Mouse (Mus musculus) hindbrain, embryonic 15.5 days (tissue): Measurements from ENCODE around the gene Max. TPM values are rescaled to one million over a fixed set of nuclear protein-coding genes. Genes with fewer than 3 reads are reported as not detected.

Source experiments
- ATAC-seq: fragments of 200-750 bp; cut with Nextera tagmentation; 2 replicates; pipeline ENCODE4 v1.8.0; 2017; ENCODE audit warnings: low read depth, moderate number of reproducible peaks, moderate TSS enrichment; ENCODE audit not compliant: low FRiP score
- H3K27ac ChIP-seq: fragments of 300-500 bp; sonication (generic); replicated peaks from 2 replicates; pipeline ENCODE4 v1.5.1; 2015; ENCODE audit warnings: mild to moderate bottlenecking, inconsistent platforms
- H3K27me3 ChIP-seq: fragments of 300-500 bp; sonication (generic); 2 replicates; pipeline ENCODE4 v1.6.1; 2015; ENCODE audit warnings: control low read depth, inconsistent platforms
- H3K36me3 ChIP-seq: fragments of 300-500 bp; sonication (generic); 2 replicates; pipeline ENCODE4 v1.6.1; 2015; ENCODE audit warnings: control low read depth, inconsistent platforms
- H3K4me1 ChIP-seq: fragments of 300-500 bp; sonication (generic); replicated peaks from 2 replicates; pipeline ENCODE4 v1.6.1; 2015; ENCODE audit warnings: control low read depth, inconsistent platforms
- H3K4me2 ChIP-seq: fragments of 300-500 bp; sonication (generic); 2 replicates; pipeline ENCODE4 v1.6.1; 2015; ENCODE audit warnings: moderate library complexity, mild to moderate bottlenecking, inconsistent platforms
- H3K4me3 ChIP-seq: fragments of 300-500 bp; sonication (generic); 2 replicates; pipeline ENCODE4 v1.5.1; 2015; ENCODE audit warnings: mild to moderate bottlenecking, inconsistent platforms
- H3K9ac ChIP-seq: fragments of 300-500 bp; sonication (generic); 2 replicates; pipeline ENCODE4 v1.6.1; 2015; ENCODE audit warnings: inconsistent platforms
- H3K9me3 ChIP-seq: fragments of 300-500 bp; sonication (generic); 2 replicates; pipeline ENCODE4 v1.6.1; 2016; ENCODE audit warnings: control low read depth, inconsistent platforms
- WGBS: fragments of 180-500 bp; shearing (Covaris S2); methylation state at CpG from one replicate; pipeline ENCODE4 v1.1.7; 2015; 5-methylcytosine and 5-hydroxymethylcytosine counted together
- polyA plus RNA-seq: library from polyadenylated mRNA; unstranded; fragments of >200 nt; fragmentation: Nextera tagmentation; extraction: Ambion mirVana; gene quantifications from 2 replicates; pipeline ENCODE4 v1.2.1, GENCODE M21; 2015

Gene Max
- polyA plus RNA-seq, 1 experiment from 2014 or later: 22.5 TPM

DNA sequence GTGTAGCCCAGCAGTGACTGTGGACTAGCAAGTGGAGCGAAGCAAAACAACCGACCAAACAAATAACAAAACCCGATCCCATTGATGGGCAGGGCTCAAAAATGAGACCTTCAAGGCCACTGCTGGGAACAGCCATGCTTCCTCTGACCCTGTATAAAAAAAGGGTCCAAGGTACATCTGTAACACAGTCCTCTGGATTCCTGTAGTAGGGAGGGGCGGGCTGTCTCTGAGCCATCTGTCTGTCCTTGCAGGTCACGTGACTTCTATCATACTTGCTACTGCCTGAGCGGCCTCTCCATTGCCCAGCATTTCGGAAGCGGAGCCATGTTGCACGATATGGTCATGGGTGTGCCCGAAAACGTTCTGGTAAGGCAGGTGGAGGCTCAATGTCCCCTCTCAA lies 45.8 kb downstream of the Max start:
- 94% methylated on average over 11 of the region's 11 CpGs for WGBS
- no peaks in the 10 kb centered on the region for H3K27me3 ChIP-seq
- ATAC-seq: no peak

DNA sequence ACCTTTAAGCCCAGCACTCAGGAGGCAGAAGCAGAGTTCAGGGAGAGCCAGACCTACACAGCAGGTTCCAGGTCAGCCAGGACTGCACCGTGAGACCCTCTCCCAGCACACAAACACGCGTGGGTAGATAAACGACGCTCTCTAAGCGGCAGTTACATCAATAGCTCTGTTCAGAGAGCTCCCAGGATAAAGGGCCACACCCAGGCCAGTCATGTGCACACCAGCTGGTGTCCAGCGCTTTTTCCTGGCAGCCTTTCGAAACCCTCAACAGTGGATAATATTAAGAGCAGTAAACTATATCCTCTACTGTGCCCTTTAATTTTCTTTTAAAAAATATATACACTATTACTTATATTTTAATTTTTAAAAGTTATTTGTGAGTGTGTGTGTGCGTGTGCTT lies 49.8 kb downstream of the Max start:
- no peak for ATAC-seq
- H3K27ac ChIP-seq: no peak overlapping the region
- H3K4me3 ChIP-seq: no peak overlapping the region
- H3K9ac ChIP-seq: no peak overlapping the region
- H3K36me3 ChIP-seq: 0 out of 2 replicates have a peak, but pooled peaks cover 5% of the 10 kb centered on the region
- no peaks in the 10 kb centered on the region for H3K27me3 ChIP-seq
- H3K9me3 ChIP-seq: no peaks in the 10 kb centered on the region
- no peak overlapping the region for H3K4me2 ChIP-seq
- WGBS: 71% methylated on average over 9 of the region's 9 CpGs
- H3K4me1 ChIP-seq: peaks cover 4% of the 10 kb centered on the region; the same call in 1 of the 2 replicates

More for the DNA sequence above, 45.8 kb downstream of the Max start:
- Histone ChIP-seq H3K4me3 (no peak overlapping the region), H3K27ac (no peak overlapping the region), H3K4me2 (no peak overlapping the region), H3K4me1 (peaks cover 1% of the 10 kb centered on the region; the same call in 1 of the 2 replicates), H3K36me3 (peaks cover 7% of the 10 kb centered on the region; the same call in 1 of the 2 replicates), H3K9ac (no peak overlapping the region), H3K9me3 (no peaks in the 10 kb centered on the region)

DNA sequence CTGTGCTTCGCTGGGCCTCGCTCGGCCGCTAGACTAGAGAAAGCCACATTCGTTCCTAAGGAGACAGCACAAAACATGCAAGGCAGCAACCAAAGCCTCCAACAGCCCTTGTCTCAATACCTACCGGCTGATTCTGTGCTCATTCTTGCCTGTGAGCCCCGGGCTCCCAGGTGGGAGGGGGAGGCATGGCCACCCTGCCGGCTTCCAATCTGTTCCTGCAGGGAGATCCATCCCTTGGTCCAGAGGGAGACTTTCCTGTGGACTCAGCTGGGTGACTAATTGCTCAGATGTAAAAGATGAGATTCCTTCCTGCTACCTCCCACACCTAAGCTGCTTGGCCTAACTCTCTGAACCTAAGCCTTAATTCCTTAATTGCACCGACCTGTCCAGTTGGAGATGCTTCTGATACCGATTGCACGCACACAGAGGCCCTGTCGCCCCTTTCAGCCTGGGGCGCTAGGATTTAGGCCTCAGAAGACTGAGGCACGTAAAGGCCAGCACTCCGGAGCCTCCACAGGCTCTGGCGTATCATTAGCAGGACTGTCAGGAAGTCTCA lies 50.8 kb downstream of the Max start:
- Histone ChIP-seq H3K9ac (no peak overlapping the region), H3K4me3 (no peak overlapping the region), H3K4me2 (no peak overlapping the region), H3K4me1 (peaks cover 4% of the 10 kb centered on the region; the same call in 1 of the 2 replicates), H3K27me3 (no peaks in the 10 kb centered on the region), H3K27ac (0 out of 2 replicates have a peak overlapping the region, but pooled peaks have one; percentile 30), H3K9me3 (no peaks in the 10 kb centered on the region), H3K36me3 (0 out of 2 replicates have a peak, but pooled peaks cover 5% of the 10 kb centered on the region)
- 55% methylated on average over 16 of the region's 16 CpGs for WGBS
- ATAC-seq: no peak

DNA sequence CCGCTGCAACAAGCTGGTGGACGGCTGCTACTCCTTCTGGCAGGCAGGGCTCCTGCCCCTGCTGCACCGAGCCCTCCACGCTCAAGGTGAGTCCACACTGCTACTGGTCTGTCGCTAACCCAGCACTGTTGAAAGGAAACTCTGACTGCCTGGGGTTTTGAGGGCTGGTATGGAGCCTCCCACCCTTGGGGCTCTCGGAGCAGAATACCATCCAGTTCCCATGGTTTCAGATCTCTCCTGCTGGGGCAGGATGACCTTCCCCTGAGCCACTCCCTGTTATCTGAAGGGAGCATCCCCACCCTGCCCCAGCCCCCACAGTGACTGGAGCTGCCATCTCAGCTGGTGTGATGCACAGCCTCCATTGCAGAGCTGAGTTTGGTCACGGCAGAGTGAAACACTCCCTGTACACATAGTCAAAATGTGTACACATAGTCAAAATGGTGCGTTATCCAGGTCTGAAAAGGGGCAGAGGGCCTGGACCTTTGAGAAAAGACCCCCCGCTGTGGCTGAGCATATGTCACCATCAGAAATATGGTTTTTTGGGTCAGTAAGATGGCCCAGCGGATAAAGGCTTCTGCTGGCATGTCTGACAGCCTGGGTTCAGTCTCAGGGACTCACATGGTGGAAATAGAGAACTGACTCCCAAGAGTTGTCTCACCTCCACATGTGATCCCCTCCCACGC lies 51.6 kb downstream of the Max start:
- Histone ChIP-seq H3K9ac (no peak overlapping the region), H3K9me3 (no peaks in the 10 kb centered on the region), H3K27me3 (no peaks in the 10 kb centered on the region), H3K36me3 (0 out of 2 replicates have a peak, but pooled peaks cover 5% of the 10 kb centered on the region), H3K4me3 (no peak overlapping the region), H3K4me1 (peaks cover 4% of the 10 kb centered on the region; the same call in 1 of the 2 replicates), H3K4me2 (no peak overlapping the region), H3K27ac (no peak overlapping the region)
- ATAC-seq: peak; percentile 33; the same call in 1 of the 2 replicates
- 59% methylated on average over 11 of the region's 11 CpGs for WGBS

DNA sequence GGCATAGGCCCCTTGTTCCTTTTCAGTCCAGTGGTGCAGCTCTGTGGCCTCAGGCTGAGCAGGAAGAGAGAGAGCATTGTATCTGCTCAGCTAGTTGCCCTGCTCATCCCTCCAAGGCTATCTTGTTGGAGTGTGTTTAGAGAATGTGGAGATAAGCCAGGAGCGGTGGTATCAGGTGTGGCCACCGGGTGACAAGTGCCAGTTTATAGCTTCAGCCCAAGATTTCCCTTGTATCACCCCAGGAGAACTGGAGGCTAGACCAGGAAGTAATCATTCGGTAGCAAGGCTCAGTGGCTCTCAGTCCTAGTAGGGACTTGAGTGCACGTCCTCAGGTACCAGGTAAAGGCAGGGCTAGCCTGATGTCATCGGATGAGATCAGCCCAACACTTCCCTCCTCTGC lies 52.8 kb downstream of the Max start:
- Histone ChIP-seq H3K27ac (no peak overlapping the region), H3K9ac (no peak overlapping the region), H3K4me3 (no peak overlapping the region), H3K4me1 (peaks cover 4% of the 10 kb centered on the region; the same call in 1 of the 2 replicates), H3K4me2 (no peak overlapping the region), H3K36me3 (0 out of 2 replicates have a peak, but pooled peaks cover 5% of the 10 kb centered on the region), H3K27me3 (no peaks in the 10 kb centered on the region), H3K9me3 (no peaks in the 10 kb centered on the region)
- ATAC-seq: no peak
- WGBS: 91% methylated on average over 5 of the region's 5 CpGs

DNA sequence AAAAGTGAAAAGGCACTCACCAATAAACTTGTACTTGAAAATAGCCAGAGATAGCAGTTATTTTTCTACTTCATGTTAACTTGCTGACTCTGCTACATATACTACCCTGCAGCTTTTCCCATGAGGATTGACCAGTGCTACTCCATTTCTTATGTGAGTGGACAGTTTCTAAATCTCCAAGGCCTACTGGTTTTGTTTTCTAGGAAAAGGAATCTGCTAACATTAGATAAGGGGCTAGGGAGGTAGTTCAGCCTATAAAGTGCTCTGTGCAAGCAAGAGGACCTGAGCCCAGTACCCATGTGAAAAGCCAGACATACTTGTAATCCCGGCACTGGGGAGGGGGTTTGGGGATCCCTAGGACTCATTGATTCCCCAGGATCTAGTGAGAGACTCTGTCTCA lies 55.7 kb downstream of the Max start:
- Histone ChIP-seq H3K27ac (no peak overlapping the region), H3K4me1 (peaks cover 4% of the 10 kb centered on the region; the same call in 1 of the 2 replicates), H3K4me3 (no peak overlapping the region), H3K27me3 (no peaks in the 10 kb centered on the region), H3K4me2 (no peak overlapping the region), H3K36me3 (0 out of 2 replicates have a peak, but pooled peaks cover 5% of the 10 kb centered on the region), H3K9me3 (no peaks in the 10 kb centered on the region), H3K9ac (no peak overlapping the region)
- 89% methylated on average over 1 of the region's 1 CpGs for WGBS
- no peak for ATAC-seq

DNA sequence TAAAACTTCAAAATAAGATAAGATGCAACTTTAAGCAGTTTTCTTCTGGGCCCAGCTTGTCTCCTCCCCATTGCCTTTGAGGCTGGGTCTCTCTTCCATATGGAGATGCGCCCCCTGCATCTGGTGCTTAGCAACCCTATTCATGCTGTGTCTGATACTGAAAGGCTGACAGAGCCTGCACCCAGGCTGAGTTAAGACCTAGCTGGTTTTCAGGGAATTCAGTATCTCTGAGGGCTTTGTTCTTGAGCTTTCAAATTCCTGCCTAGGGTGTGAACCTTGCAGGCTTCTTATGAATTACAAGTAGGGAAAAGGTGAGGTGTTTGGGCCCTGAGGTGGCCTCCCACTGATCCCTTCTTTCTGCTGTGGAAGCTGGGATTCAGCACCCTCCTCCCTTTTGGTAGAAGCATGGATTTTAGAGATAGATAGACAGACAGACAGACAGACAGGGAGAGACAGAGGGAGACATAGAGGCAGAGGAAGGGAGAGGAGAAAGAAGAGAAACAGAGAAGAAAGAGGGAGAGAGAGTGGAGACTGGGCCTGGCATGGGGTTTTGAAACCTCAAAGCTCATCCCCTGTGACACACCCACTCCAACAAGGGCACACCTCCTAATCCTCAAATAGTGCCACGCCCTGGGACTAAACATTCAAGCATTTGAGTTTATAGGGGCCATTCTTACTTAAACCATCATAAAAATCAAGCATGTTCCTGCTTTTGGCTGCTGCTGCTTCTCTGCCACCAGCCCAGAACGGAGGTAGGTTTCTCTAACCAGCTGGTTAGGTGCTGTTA lies 60.3 kb downstream of the Max start:
- WGBS: 80% methylated on average over 3 of the region's 3 CpGs
- H3K4me1 ChIP-seq: no peaks in the 10 kb centered on the region
- H3K9me3 ChIP-seq: no peaks in the 10 kb centered on the region
- no peak overlapping the region for H3K9ac ChIP-seq
- no peak overlapping the region for H3K4me3 ChIP-seq
- no peak for ATAC-seq
- H3K27ac ChIP-seq: no peak overlapping the region
- H3K36me3 ChIP-seq: peaks cover 3% of the 10 kb centered on the region; the same call in 1 of the 2 replicates
- H3K27me3 ChIP-seq: no peaks in the 10 kb centered on the region
- H3K4me2 ChIP-seq: no peak overlapping the region

DNA sequence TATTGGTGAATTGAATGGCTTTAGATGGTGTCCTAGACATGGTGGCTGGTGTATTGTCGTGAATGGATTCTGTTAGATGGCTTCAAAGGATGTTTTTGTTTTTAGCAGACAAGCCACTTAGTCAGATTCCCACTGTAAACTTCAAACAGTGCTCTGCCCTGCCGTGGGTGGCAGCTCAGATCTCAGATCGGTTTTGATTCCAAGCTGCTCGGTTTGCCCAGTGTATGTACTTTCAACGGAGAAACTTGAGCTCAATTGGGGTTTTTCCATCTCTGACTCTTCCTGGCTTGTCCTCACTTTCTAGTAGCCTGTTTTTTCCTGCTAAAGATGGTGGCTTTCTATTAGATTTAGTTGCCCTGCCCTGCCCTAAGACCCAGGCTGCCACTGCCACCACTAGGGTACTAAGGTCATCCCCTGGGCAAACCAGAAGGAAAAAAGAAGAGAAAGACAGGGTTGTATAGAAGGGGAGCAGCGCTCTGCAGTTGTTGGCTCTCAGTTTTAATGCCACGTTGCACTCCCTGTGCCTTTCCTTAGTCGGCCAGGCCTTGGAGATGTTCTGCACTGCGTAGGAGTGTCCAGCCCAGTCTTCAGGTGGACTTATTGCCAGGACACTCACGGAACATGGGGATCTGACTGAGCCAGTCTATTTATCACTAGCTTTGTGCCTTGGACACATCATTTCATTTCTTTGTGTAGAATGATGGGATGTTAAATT lies 62.6 kb downstream of the Max start:
- WGBS: 92% methylated on average over 10 of the region's 10 CpGs

DNA sequence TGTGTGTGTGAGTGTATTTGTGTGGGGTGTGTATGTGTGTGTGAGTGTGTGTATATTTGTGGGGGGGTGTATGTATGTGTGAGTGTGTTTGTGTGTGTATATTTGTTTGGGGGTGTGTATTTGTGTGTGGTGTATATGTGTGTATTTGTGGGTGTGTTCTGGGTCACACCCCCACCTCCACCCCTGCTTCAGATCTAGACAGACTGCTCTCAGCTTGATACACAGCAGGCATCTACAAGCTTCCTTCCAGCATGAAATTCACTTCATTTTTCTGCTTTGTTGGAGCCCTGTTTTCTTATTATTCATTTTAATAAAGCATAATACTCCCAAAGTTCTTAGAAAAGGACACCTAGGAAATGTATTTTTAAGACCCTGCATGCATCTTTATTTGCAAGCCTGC lies 63.9 kb downstream of the Max start:
- peaks cover 3% of the 10 kb centered on the region; the same call in 1 of the 2 replicates for H3K36me3 ChIP-seq
- no peak for ATAC-seq
- no peak overlapping the region for H3K9ac ChIP-seq
- no peaks in the 10 kb centered on the region for H3K9me3 ChIP-seq
- H3K4me2 ChIP-seq: no peak overlapping the region
- no peak overlapping the region for H3K4me3 ChIP-seq
- no peaks in the 10 kb centered on the region for H3K27me3 ChIP-seq
- no peaks in the 10 kb centered on the region for H3K4me1 ChIP-seq
- no peak overlapping the region for H3K27ac ChIP-seq

More for the DNA sequence above, 62.6 kb downstream of the Max start:
- Histone ChIP-seq H3K4me3 (no peak overlapping the region), H3K9me3 (no peaks in the 10 kb centered on the region), H3K27ac (no peak overlapping the region), H3K36me3 (peaks cover 3% of the 10 kb centered on the region; the same call in 1 of the 2 replicates), H3K4me1 (no peaks in the 10 kb centered on the region), H3K27me3 (no peaks in the 10 kb centered on the region), H3K9ac (no peak overlapping the region), H3K4me2 (no peak overlapping the region)
- no peak for ATAC-seq

DNA sequence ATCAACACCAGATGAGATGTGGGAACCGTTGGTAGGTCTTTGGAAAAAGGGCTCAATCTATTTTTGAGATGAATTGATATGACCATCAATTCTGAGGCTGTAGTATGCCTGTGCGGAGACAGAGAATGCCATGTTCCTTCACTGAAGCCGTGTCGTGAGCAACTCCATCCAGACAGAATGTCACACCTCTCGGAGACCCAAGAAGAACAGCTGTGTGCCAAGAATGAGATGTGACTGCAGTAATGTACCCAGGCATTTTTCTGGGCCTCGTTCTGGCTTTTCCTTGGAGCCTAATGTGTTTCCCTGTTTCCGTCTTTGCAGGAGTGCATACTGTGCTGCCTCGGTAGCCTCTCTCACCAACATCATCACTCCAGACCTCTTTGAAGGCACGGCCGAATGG lies 65.0 kb downstream of the Max start:
- peaks cover 3% of the 10 kb centered on the region for H3K36me3 ChIP-seq

DNA sequence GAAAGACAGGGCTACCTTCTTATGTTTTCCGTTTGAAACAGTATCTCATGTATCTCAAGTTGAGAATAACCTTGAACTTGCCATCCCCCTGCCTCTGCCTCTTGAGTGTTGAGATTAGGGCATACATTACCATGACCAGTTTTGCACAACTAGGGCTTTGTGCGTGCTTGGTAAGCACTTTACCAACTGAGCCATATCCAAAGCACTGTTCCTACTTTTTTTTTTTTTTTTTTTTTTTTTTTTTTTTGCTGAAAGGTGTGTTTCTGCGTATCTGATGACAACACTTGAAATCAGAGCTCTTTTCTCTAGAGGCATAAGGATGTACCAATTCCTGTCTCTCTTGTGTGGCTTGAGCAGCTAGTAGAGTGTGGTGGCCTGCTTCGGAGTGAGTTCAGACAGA lies 65.4 kb downstream of the Max start:
- Histone ChIP-seq H3K9me3 (no peaks in the 10 kb centered on the region), H3K4me2 (no peak overlapping the region), H3K27me3 (no peaks in the 10 kb centered on the region), H3K27ac (no peak overlapping the region), H3K36me3 (peaks cover 3% of the 10 kb centered on the region), H3K4me3 (no peak overlapping the region), H3K9ac (no peak overlapping the region), H3K4me1 (no peaks in the 10 kb centered on the region)
- ATAC-seq: no peak
- 98% methylated on average over 4 of the region's 4 CpGs for WGBS

More for the DNA sequence above, 65.0 kb downstream of the Max start:
- ATAC-seq: no peak
- 86% methylated on average over 10 of the region's 10 CpGs for WGBS
- Histone ChIP-seq H3K4me1 (no peaks in the 10 kb centered on the region), H3K27ac (no peak overlapping the region), H3K4me3 (no peak overlapping the region), H3K9me3 (no peaks in the 10 kb centered on the region), H3K4me2 (no peak overlapping the region), H3K27me3 (no peaks in the 10 kb centered on the region), H3K9ac (no peak overlapping the region)
